Mouse (Mus musculus) lung, postnatal 10 days (tissue): ENCODE data around the gene Ginm1.
A peak's percentile ranks its signal among the peaks of the same experiment; 100 is the strongest.
"Not testable (repeated sequence)": the region's sequence is repeated elsewhere in the genome, so short reads cannot be mapped to it uniquely, and the experiment has no call there.

ENCODE experiments used
- DNase-seq: peaks from one replicate; pipeline ENCODE4 v3.0.0; 2021

Gene Ginm1

GRCm38 (mm10) chr10:7802519-7803140 is 10.0 kb upstream of the Ginm1 start:
- no peak for DNase-seq

GRCm38 (mm10) chr10:7801258-7801657 is 8.6 kb upstream of the Ginm1 start:
- no peak for DNase-seq

GRCm38 (mm10) chr10:7792254-7792750 is 322 bp downstream of the Ginm1 start:
- no peak for DNase-seq

GRCm38 (mm10) chr10:7787319-7787718 is 5.3 kb downstream of the Ginm1 start:
- DNase-seq = no peak

- DNase-seq = no peak
Measured at GRCm38 (mm10) chr10:7781214-7781613, 11.4 kb downstream of the Ginm1 start.

GRCm38 (mm10) chr10:7780238-7781176 is 12.1 kb downstream of the Ginm1 start:
- DNase-seq = peak; percentile 92

GRCm38 (mm10) chr10:7779751-7780237 is 12.8 kb downstream of the Ginm1 start:
- no peak for DNase-seq

GRCm38 (mm10) chr10:7778361-7778760 is 14.3 kb downstream of the Ginm1 start:
- DNase-seq = no peak

GRCm38 (mm10) chr10:7775421-7775820 is 17.2 kb downstream of the Ginm1 start:
- DNase-seq = no peak

- no peak for DNase-seq
Measured at GRCm38 (mm10) chr10:7772769-7773168, 19.9 kb downstream of the Ginm1 start.

GRCm38 (mm10) chr10:7772346-7772745 is 20.3 kb downstream of the Ginm1 start:
- DNase-seq = no peak

- DNase-seq = no peak
Measured at GRCm38 (mm10) chr10:7757544-7757943, 35.1 kb downstream of the Ginm1 start.

GRCm38 (mm10) chr10:7748752-7749151 is 43.9 kb downstream of the Ginm1 start:
- no peak for DNase-seq

- not testable (repeated sequence) for DNase-seq
Measured at GRCm38 (mm10) chr10:7745528-7745927, 47.1 kb downstream of the Ginm1 start.

GRCm38 (mm10) chr10:7737914-7738313 is 54.7 kb downstream of the Ginm1 start:
- no peak for DNase-seq

GRCm38 (mm10) chr10:7737122-7737521 is 55.5 kb downstream of the Ginm1 start:
- no peak for DNase-seq

GRCm38 (mm10) chr10:7731582-7731981 is 61.0 kb downstream of the Ginm1 start:
- DNase-seq = no peak

GRCm38 (mm10) chr10:7727011-7727410 is 65.6 kb downstream of the Ginm1 start:
- no peak for DNase-seq

- DNase-seq = no peak
Measured at GRCm38 (mm10) chr10:7726501-7726812, 66.2 kb downstream of the Ginm1 start.

- peak; percentile 98 for DNase-seq
Measured at GRCm38 (mm10) chr10:7725751-7726500, 66.7 kb downstream of the Ginm1 start, which contains the start of gene Katna1. Katna1 (plus strand) TSS chr10:7726000.
